In the genomic region with DNA sequence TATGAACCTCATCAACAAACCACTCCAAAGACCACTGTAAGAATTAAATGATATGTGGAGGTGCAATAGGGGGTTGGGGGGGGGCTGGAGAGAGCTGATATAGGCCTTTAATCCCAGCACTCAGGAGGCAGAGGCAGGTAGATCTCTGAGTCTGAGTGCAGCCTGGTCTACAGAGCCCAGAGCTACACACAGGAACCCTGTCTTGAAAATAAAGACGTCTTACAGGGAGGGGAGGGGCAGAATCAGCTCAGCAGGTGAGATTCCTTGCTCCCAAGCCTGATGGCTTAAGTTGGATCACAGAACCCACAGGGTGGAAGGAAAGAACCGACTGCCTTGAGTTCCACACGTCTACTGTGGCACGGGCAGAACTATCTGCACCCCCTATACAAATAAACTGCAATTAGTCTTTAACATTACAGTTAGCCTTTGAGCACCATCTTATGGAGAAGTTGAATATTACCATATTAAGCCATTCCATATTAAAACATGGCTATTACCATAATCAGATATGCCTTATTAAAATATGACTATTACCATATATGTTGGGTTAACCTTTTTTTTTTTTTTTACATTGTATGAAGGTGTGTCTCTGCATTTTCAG, we compare ENCODE assay signal across 12 mouse cellular contexts. TPM values are rescaled to one million over a fixed set of nuclear protein-coding genes. Genes with fewer than 3 reads are reported as not detected.
DNase-seq lines count a peak whose midpoint lies in the region; ATAC-seq and TF ChIP-seq lines count a peak whose summit lies in the region.
"Had no signal": no experiment of that assay in that cellular context is flagged by ENCODE, and none has a peak within 500 bp of the region (broad histone marks: within the 10 kb centered on the region; RNA-seq: fewer than 3 reads in every experiment).

No protein-coding gene starts in this region.

- TF ChIP-seq CTCF in kidney, postnatal 0 days (IDR thresholded peaks at IDR 0.05; ENCODE audit: low read depth) = peak; percentile 74
- TF ChIP-seq CTCF in MEL (IDR thresholded peaks at IDR 0.05 in 2 of 3, conservative IDR thresholded peaks at IDR 0.05 in 1 of 3; ENCODE audit: control insufficient read depth in 1 of 3, insufficient read depth in 1 of 3, low read depth in 2 of 3, low read length in 3 of 3, poor library complexity in 1 of 3, severe bottlenecking in 1 of 3) = peak in 2 of 3 experiments; percentile 41 to 70; a peak in 4 of 6 replicates

- peak; percentile 85 for DNase-seq in kidney, postnatal 0 days (ENCODE audit: low spot score)
- DNase-seq in kidney, postnatal 4 days = no peak
- DNase-seq in 416B (ENCODE audit: low read depth) = peak; percentile 78
- peak; percentile 64 for DNase-seq in MEL (ENCODE audit: low read depth, low spot score)
- DNase-seq in right cerebral cortex, adult 2 months (ENCODE audit: low spot score in 2 of 2) = no peak
- DNase-seq: embryo, embryonic 11 days; kidney, adult 9 months had no signal

- no peak for TF ChIP-seq EP300 in MEL (IDR thresholded peaks at IDR 0.05; ENCODE audit: low read depth in 1 of 2, low read length in 2 of 2)

- TF ChIP-seq POLR2A in MEL (IDR thresholded peaks at IDR 0.05; ENCODE audit: control insufficient read depth in 1 of 2, insufficient read depth in 1 of 2, low read depth in 1 of 2, low read length in 2 of 2, poor library complexity in 1 of 2) = no peak

- no peak overlapping the region for H3K9ac ChIP-seq in kidney, postnatal 0 days (ENCODE audit: low read depth, low read length)
- H3K9ac ChIP-seq in MEL (ENCODE audit: control insufficient read depth, low read depth, low read length, poor library complexity, severe bottlenecking) = no peak overlapping the region; the same call in 1 of the 2 replicates
- H3K9ac ChIP-seq in intestine, embryonic 15.5 days = no peak overlapping the region
- H3K9ac ChIP-seq in liver, embryonic 12.5 days = no peak overlapping the region

- no peak overlapping the region for H3K4me3 ChIP-seq in kidney, postnatal 0 days (replicated peaks; ENCODE audit: low read depth, low read length)
- H3K4me3 ChIP-seq in MEL (ENCODE audit: control insufficient read depth in 1 of 2, insufficient read depth in 1 of 2, low read depth in 2 of 2, low read length in 2 of 2) = peak overlapping the region; percentile 9 to 12; a peak in 1 of 4 replicates
- no peak overlapping the region for H3K4me3 ChIP-seq in intestine, embryonic 15.5 days (replicated peaks)
- no peak overlapping the region for H3K4me3 ChIP-seq in liver, embryonic 12.5 days
- H3K4me3 ChIP-seq: heart, embryonic 12.5 days had no signal

- H3K9me3 ChIP-seq in kidney, postnatal 0 days (replicated peaks; ENCODE audit: low read length) = no peaks in the 10 kb centered on the region
- no peaks in the 10 kb centered on the region for H3K9me3 ChIP-seq in MEL (replicated peaks; ENCODE audit: insufficient read depth, low read length)
- no peaks in the 10 kb centered on the region for H3K9me3 ChIP-seq in intestine, embryonic 15.5 days
- no peaks in the 10 kb centered on the region for H3K9me3 ChIP-seq in liver, embryonic 12.5 days (replicated peaks)
- H3K9me3 ChIP-seq: heart, embryonic 12.5 days had no signal

- H3K27ac ChIP-seq in kidney, postnatal 0 days = no peak overlapping the region
- no peak overlapping the region for H3K27ac ChIP-seq in MEL (ENCODE audit: control insufficient read depth, low read depth, low read length)
- H3K27ac ChIP-seq in intestine, embryonic 15.5 days = no peak overlapping the region
- H3K27ac ChIP-seq in liver, embryonic 12.5 days = no peak overlapping the region

- no peaks in the 10 kb centered on the region for H3K36me3 ChIP-seq in kidney, postnatal 0 days (ENCODE audit: insufficient read depth, low read length)
- H3K36me3 ChIP-seq in MEL (ENCODE audit: control insufficient read depth in 1 of 2, insufficient read depth in 2 of 2, low read length in 2 of 2) = peaks cover 0 to 4% of the 10 kb centered on the region in 2 experiments; a peak in 2 of 4 replicates
- no peaks in the 10 kb centered on the region for H3K36me3 ChIP-seq in intestine, embryonic 15.5 days
- no peaks in the 10 kb centered on the region for H3K36me3 ChIP-seq in liver, embryonic 12.5 days
- H3K36me3 ChIP-seq: heart, embryonic 12.5 days had no signal

- H3K79me2 ChIP-seq in MEL (ENCODE audit: control insufficient read depth, insufficient read depth, low read length, poor library complexity) = no peaks in the 10 kb centered on the region

- WGBS in kidney, postnatal 0 days = 11% methylated on average over 4 of the region's 4 CpGs
- 10% methylated on average over 4 of the region's 4 CpGs for WGBS in intestine, embryonic 15.5 days
- 39% methylated on average over 4 of the region's 4 CpGs for WGBS in liver, embryonic 12.5 days (ENCODE audit: insufficient replicate concordance)

- no peak overlapping the region for H3K4me2 ChIP-seq in kidney, postnatal 0 days (ENCODE audit: low read length)
- 0 out of 2 replicates have a peak overlapping the region, but pooled peaks have one; percentile 11 for H3K4me2 ChIP-seq in intestine, embryonic 15.5 days (replicated peaks)
- no peak overlapping the region for H3K4me2 ChIP-seq in liver, embryonic 12.5 days
- H3K4me2 ChIP-seq: heart, embryonic 12.5 days; midbrain, embryonic 11.5 days had no signal

- H3K4me1 ChIP-seq in kidney, postnatal 0 days (replicated peaks; ENCODE audit: insufficient read depth, low read length) = no peaks in the 10 kb centered on the region
- H3K4me1 ChIP-seq in MEL (ENCODE audit: control insufficient read depth in 1 of 2, insufficient read depth in 2 of 2, low read length in 2 of 2) = peaks cover 0 to 4% of the 10 kb centered on the region in 2 experiments; a peak in 2 of 4 replicates
- no peaks in the 10 kb centered on the region for H3K4me1 ChIP-seq in intestine, embryonic 15.5 days (replicated peaks)
- H3K4me1 ChIP-seq in liver, embryonic 12.5 days = no peaks in the 10 kb centered on the region
- H3K4me1 ChIP-seq: heart, embryonic 12.5 days had no signal

- H3K27me3 ChIP-seq in kidney, postnatal 0 days (ENCODE audit: insufficient read depth, low read length) = no peaks in the 10 kb centered on the region
- H3K27me3 ChIP-seq in MEL (ENCODE audit: control insufficient read depth in 1 of 2, insufficient read depth in 2 of 2, low read length in 2 of 2) = peaks cover 0 to 2% of the 10 kb centered on the region in 2 experiments; a peak in 1 of 4 replicates
- no peaks in the 10 kb centered on the region for H3K27me3 ChIP-seq in intestine, embryonic 15.5 days (replicated peaks)
- 0 out of 2 replicates have a peak, but pooled peaks cover 10% of the 10 kb centered on the region for H3K27me3 ChIP-seq in liver, embryonic 12.5 days (replicated peaks)
- H3K27me3 ChIP-seq: heart, embryonic 12.5 days had no signal

- ATAC-seq in kidney, postnatal 0 days (replicated peaks; ENCODE audit: low FRiP score, low read depth) = no peak
- no peak for ATAC-seq in intestine, embryonic 15.5 days
- no peak for ATAC-seq in liver, embryonic 12.5 days

- peak; percentile 82 for TF ChIP-seq RAD21 in MEL (IDR thresholded peaks at IDR 0.05; ENCODE audit: low read depth, low read length)

TF ChIP-seq in MEL, 35 proteins besides CTCF, POLR2A, EP300 and RAD21:
- TF ChIP-seq ZC3H11A (IDR thresholded peaks at IDR 0.05; ENCODE audit: low read depth, low read length) = peak; percentile 40
- TF ChIP-seq JUND (IDR thresholded peaks at IDR 0.05; ENCODE audit: low read depth, low read length) = no peak
- TF ChIP-seq MYC (IDR thresholded peaks at IDR 0.05; ENCODE audit: low read depth, low read length) = 0 out of 2 replicates have a peak, but pooled peaks have one; percentile 16
- TF ChIP-seq E2F4 (IDR thresholded peaks at IDR 0.05; ENCODE audit: borderline replicate concordance, low read depth, low read length) = no peak
- TF ChIP-seq SMC3 (IDR thresholded peaks at IDR 0.05; ENCODE audit: low read depth, low read length) = peak; percentile 43
- TF ChIP-seq ZNF384 (IDR thresholded peaks at IDR 0.05; ENCODE audit: low read depth, low read length) = peak; percentile 74
- peak; percentile 39; the same call in 1 of the 2 replicates for TF ChIP-seq GATA1 (IDR thresholded peaks at IDR 0.05; ENCODE audit: low read depth, low read length)
- TF ChIP-seq SIN3A (IDR thresholded peaks at IDR 0.05; ENCODE audit: low read length) = 0 out of 2 replicates have a peak, but pooled peaks have one; percentile 15
- TF ChIP-seq ZKSCAN1 (IDR thresholded peaks at IDR 0.05; ENCODE audit: low read depth, low read length) = no peak

RNA-seq across cellular contexts. Expression of a gene that starts 7.1 kb away (rescaled TPM):
- polyA plus RNA-seq in kidney, postnatal 0 days (2015; fragmentation: Nextera tagmentation; extraction: Ambion mirVana) = 0.32 and 0.36 TPM in 2 replicates
- not detected in 2 replicates for total RNA-seq in MEL (2012; rRNA removed)
- under 1 TPM in 1 of 2 experiments, not detected in 1; 0.06 TPM for polyA plus RNA-seq in MEL (2012; ENCODE audit: insufficient read depth in 1 of 2, insufficient read length in 2 of 2, low read depth in 1 of 2, low replicate concordance in 2 of 2, missing spikeins in 1 of 2)
- polyA plus RNA-seq in intestine, embryonic 15.5 days (2015; fragmentation: Nextera tagmentation; extraction: Ambion mirVana) = 0.30 and 0.44 TPM in 2 replicates
- 0.20 and 0.26 TPM in 2 replicates for polyA plus RNA-seq in liver, embryonic 12.5 days (2016; fragmentation: Nextera tagmentation; extraction: Ambion mirVana)
- total RNA-seq: left cerebral cortex, postnatal 14 days had no signal

RNA-seq across cellular contexts. Expression of a gene that starts 41.2 kb away (rescaled TPM):
- 35.3 and 42.8 TPM in 2 replicates for polyA plus RNA-seq in kidney, postnatal 0 days (2015; fragmentation: Nextera tagmentation; extraction: Ambion mirVana)
- 35.2 and 41.7 TPM in 2 replicates for total RNA-seq in MEL (2012; rRNA removed)
- 10 to 100 TPM in 1 of 2 experiments, not detected in 1; 39.3 TPM for polyA plus RNA-seq in MEL (2012; ENCODE audit: insufficient read depth in 1 of 2, insufficient read length in 2 of 2, low read depth in 1 of 2, low replicate concordance in 2 of 2, missing spikeins in 1 of 2)
- 40.0 and 46.7 TPM in 2 replicates for polyA plus RNA-seq in intestine, embryonic 15.5 days (2015; fragmentation: Nextera tagmentation; extraction: Ambion mirVana)
- polyA plus RNA-seq in liver, embryonic 12.5 days (2016; fragmentation: Nextera tagmentation; extraction: Ambion mirVana) = 26.9 and 27.5 TPM in 2 replicates

RNA-seq across cellular contexts. Expression of a gene that starts 52.2 kb away (rescaled TPM):
- polyA plus RNA-seq in kidney, postnatal 0 days (2015; fragmentation: Nextera tagmentation; extraction: Ambion mirVana) = 21.8 and 25.9 TPM in 2 replicates
- not detected in 2 replicates for total RNA-seq in MEL (2012; rRNA removed)
- not detected for polyA plus RNA-seq in MEL (2012; ENCODE audit: insufficient read depth in 1 of 2, insufficient read length in 2 of 2, low read depth in 1 of 2, low replicate concordance in 2 of 2, missing spikeins in 1 of 2)
- 15.6 and 15.9 TPM in 2 replicates for polyA plus RNA-seq in intestine, embryonic 15.5 days (2015; fragmentation: Nextera tagmentation; extraction: Ambion mirVana)
- 3.5 and 4.7 TPM in 2 replicates for polyA plus RNA-seq in liver, embryonic 12.5 days (2016; fragmentation: Nextera tagmentation; extraction: Ambion mirVana)

Comparison
In these comparisons a context has a peak if more than half of its experiments do, and no peak if none do; other contexts are left out.
1. DNase-seq: peak in kidney, postnatal 0 days (single experiment), 416B (single experiment) and MEL (single experiment); none in kidney, postnatal 4 days (0 of 2) and right cerebral cortex, adult 2 months (0 of 2).
2. H3K4me3 ChIP-seq: peak in MEL (2 of 2); none in kidney, postnatal 0 days (single experiment), intestine, embryonic 15.5 days (single experiment) and liver, embryonic 12.5 days (single experiment).